Mouse (Mus musculus) gastrocnemius, postnatal 4 days (tissue): ENCODE measurements around the gene Mgea5. TPM values are rescaled to one million over a fixed set of nuclear protein-coding genes. Genes with fewer than 3 reads are reported as not detected.
"Not testable (repeated sequence)": the region's sequence is repeated elsewhere in the genome, so short reads cannot be mapped to it uniquely, and the experiment has no call there.

ENCODE experiments used
- DNase-seq, 2 experiments: peaks; one replicate each; pipeline ENCODE4 v3.0.0; 2021 to 2022; ENCODE audit warnings: low spot score in 2 of 2, mixed read lengths in 2 of 2
- long read RNA-seq, 2 experiments: library from polyadenylated mRNA; stranded (forward); transcript quantifications; one replicate each; pipeline ENCODE4 v2.0.0; 2021
- total RNA-seq, 2 experiments: library from RNA; stranded (reverse); gene quantifications; 2 replicates each; pipeline ENCODE4 v1.2.3; 2021

Mgea5 gene
- 10 to 100 TPM; 54.7 to 64.1 TPM for total RNA-seq
- long read RNA-seq, experiment 1, full-length matches to known transcripts, result 11 of 23 reads
- long read RNA-seq, experiment 1, partial matches to known transcripts, result 7 of 23 reads
- long read RNA-seq, experiment 1, other reads (novel, unspliced or antisense), result 5 of 23 reads
- long read RNA-seq, experiment 2, full-length matches to known transcripts, result 24 of 42 reads
- long read RNA-seq, experiment 2, partial matches to known transcripts, result 12 of 42 reads
- long read RNA-seq, experiment 2, other reads (novel, unspliced or antisense), result 6 of 42 reads

GRCm38 (mm10) chr19:45783181-45783932 is at the start of gene Mgea5:
TSS of gene Mgea5 (minus strand) at chr19:45783837.
- peak; percentile 92 to 97 for DNase-seq

- no peak for DNase-seq
Measured at GRCm38 (mm10) chr19:45830679-45831078, 47.0 kb upstream of the Mgea5 start.

GRCm38 (mm10) chr19:45827736-45828135 is 44.1 kb upstream of the Mgea5 start:
- DNase-seq, result no peak

GRCm38 (mm10) chr19:45827125-45827524 is 43.5 kb upstream of the Mgea5 start:
- no peak for DNase-seq

- DNase-seq, result no peak
Measured at GRCm38 (mm10) chr19:45826146-45826545, 42.5 kb upstream of the Mgea5 start.

- no peak for DNase-seq
Measured at GRCm38 (mm10) chr19:45821832-45822231, 38.2 kb upstream of the Mgea5 start.

GRCm38 (mm10) chr19:45817816-45818490 is 34.3 kb upstream of the Mgea5 start:
- no peak for DNase-seq

GRCm38 (mm10) chr19:45816727-45817126 is 33.1 kb upstream of the Mgea5 start:
- no peak for DNase-seq

GRCm38 (mm10) chr19:45815831-45816405 is 32.3 kb upstream of the Mgea5 start, which contains the start of gene Kcnip2:
TSS of gene Kcnip2 (minus strand) at chr19:45816061.
- peak in 1 of 2 experiments; percentile 23 for DNase-seq

- DNase-seq, result no peak
Measured at GRCm38 (mm10) chr19:45815170-45815569, 31.5 kb upstream of the Mgea5 start.

GRCm38 (mm10) chr19:45813801-45814200 is 30.2 kb upstream of the Mgea5 start:
- no peak for DNase-seq

- peak; percentile 54 to 78 for DNase-seq
Measured at GRCm38 (mm10) chr19:45813263-45813662, 29.6 kb upstream of the Mgea5 start.

- no peak for DNase-seq
Measured at GRCm38 (mm10) chr19:45812673-45813252, 29.1 kb upstream of the Mgea5 start.

- DNase-seq, result peak in 1 of 2 experiments; percentile 28
Measured at GRCm38 (mm10) chr19:45812115-45812514, 28.5 kb upstream of the Mgea5 start.

- no peak for DNase-seq
Measured at GRCm38 (mm10) chr19:45811028-45811674, 27.5 kb upstream of the Mgea5 start.

GRCm38 (mm10) chr19:45807732-45808131 is 24.1 kb upstream of the Mgea5 start:
- DNase-seq, result no peak

- not testable (repeated sequence) for DNase-seq
Measured at GRCm38 (mm10) chr19:45805817-45806216, 22.2 kb upstream of the Mgea5 start.

- no peak for DNase-seq
Measured at GRCm38 (mm10) chr19:45804593-45805368, 21.1 kb upstream of the Mgea5 start.

- DNase-seq, result no peak
Measured at GRCm38 (mm10) chr19:45803408-45803807, 19.8 kb upstream of the Mgea5 start.

- DNase-seq, result no peak
Measured at GRCm38 (mm10) chr19:45802702-45803101, 19.1 kb upstream of the Mgea5 start.
